Mouse (Mus musculus) cerebellum, postnatal 25 days (tissue): ENCODE results near the gene Insig1.
A peak's percentile ranks its signal among the peaks of the same experiment; 100 is the strongest.

ENCODE experiments used
- DNase-seq, 2 experiments: peaks; one replicate each; pipeline ENCODE4 v3.0.0; 2021; ENCODE audit warnings: mixed read lengths in 2 of 2

Insig1 gene

DNA sequence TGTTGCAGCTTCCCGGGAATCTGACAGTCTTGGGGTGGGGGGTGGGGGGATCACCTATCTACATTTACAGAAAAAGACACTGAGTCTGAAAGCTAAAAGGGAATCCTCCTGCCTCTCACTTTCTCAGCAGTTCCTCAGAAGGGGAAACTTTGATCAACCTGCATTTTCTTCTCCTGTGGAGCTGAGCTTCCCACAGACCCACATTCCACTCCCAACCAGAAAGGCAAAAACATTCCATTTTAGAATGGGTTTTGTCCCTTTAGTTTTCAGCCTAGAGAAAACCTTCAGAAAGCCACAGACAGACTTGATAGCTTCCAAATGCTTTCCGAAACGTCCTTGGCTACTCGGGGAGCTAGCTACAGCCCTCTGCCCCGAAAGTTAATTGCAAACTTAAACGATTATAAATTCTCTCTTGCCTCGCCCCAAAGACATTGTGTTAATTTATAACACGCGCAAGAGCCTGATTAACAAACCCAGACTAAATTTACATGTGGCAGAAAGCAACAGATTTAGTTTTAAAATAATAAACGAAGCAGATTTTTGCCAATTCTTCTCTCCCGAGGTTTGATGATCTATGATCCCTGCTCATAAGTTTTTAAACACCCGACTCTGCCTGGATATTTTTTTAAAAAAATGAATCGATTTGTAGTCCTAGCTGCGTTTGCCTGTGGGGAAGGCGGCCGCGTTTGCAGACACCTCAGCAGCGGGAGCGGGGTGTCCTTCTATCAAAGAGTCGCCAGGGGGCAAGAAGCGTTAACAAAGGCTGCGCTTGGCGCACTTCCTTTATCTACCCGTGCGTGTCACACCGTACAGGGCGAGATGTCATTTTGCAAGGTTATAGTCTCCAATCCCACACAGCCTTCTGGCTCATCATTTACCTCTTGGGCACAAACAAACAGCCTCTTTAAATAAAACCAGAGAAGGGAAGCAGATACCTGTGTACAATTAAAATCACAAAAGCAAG, 51.6 kb downstream of the Insig1 start:
- peak; percentile 88 to 93 for DNase-seq

DNA sequence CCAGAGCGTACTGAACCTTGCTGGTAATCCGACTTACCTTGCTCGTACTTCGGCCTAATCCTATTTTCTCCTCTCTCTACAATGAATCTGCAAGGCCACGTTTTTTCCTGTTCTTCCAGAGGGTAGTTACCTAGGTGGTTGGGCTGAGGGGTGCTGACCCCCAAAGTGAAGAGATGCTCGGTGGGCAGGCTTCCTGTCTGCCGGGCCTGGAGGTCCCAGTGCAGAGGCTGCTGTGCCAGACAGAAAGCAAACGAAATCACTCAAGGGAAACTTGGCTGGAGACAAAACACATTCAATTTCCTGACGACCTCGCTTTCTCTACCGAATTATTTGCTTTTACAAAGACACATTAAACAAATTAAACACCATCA, 52.3 kb downstream of the Insig1 start:
- no peak for DNase-seq

DNA sequence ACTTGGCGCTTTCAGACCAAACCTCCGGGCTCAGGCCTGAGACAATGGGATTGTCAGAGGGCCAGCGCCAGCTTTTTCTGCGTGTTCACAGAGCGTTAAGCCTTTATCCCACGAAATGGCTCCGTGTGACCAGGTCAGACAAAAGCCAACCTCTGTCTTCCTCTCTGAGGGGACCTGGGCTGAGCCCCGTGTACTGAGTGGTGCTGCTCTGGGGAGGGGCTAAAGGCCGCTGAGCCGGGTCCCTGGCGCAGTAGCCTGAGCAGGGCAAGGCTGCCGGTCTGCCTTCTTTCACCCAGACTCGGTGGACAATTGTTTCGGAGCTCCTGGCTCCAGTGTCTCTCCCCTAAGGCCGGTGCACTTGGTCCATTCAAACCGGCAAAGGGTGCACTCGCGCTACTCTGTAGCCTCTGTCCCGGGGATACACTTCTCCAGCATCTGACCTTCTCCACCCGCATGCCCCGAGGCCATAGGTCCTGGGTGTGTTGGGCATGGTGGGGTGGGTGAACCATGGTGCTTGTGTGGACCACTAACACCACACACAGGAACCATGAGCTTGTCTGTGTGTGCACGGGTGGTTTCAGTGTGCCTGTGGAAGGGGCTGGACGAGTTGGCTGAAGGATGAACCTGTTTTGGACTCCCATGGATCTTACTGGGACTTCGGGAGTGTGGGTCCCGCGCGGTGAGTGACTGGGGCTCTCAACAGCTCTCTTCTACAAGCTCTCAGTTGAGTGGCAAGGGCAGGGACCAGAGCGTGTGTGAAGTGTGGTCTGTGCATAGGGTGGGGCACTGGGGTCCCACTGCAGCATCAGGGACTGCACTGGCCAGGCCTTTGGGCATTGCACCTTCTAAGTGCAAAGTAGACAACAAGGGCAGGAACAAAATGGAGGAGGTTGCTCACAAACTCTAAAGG, 53.4 kb downstream of the Insig1 start:
- peak; percentile 28 to 38 for DNase-seq
